Mouse (Mus musculus) layer of hippocampus, adult 2 months (tissue): Measurements from ENCODE around the gene Dyrk2. TPM values are rescaled to one million over a fixed set of nuclear protein-coding genes. Genes with fewer than 3 reads are reported as not detected.

ENCODE experiments used
- DNase-seq, 2 experiments: peaks; one replicate each; pipeline ENCODE4 v3.0.0; 2022; ENCODE audit warnings: low spot score in 2 of 2
- H3K27ac ChIP-seq: fragments of 200-600 bp; 2 replicates; pipeline ENCODE4 v1.8.1; 2022
- H3K4me3 ChIP-seq: fragments of 200-600 bp; 2 replicates; pipeline ENCODE4 v1.8.1; 2022; ENCODE audit warnings: mild to moderate bottlenecking
- CTCF ChIP-seq: fragments of 200-600 bp; conservative IDR thresholded peaks from 2 replicates; pipeline ENCODE4 v1.8.1; 2022; ENCODE audit warnings: antibody characterized with exemption, mild to moderate bottlenecking, moderate library complexity
- total RNA-seq, 2 experiments: library from RNA; stranded (reverse); gene quantifications; 2 replicates each; pipeline ENCODE4 v1.2.3; 2021

The Dyrk2 gene
- total RNA-seq, 2 experiments from 2014 or later: 47.0 to 55.7 TPM

DNA sequence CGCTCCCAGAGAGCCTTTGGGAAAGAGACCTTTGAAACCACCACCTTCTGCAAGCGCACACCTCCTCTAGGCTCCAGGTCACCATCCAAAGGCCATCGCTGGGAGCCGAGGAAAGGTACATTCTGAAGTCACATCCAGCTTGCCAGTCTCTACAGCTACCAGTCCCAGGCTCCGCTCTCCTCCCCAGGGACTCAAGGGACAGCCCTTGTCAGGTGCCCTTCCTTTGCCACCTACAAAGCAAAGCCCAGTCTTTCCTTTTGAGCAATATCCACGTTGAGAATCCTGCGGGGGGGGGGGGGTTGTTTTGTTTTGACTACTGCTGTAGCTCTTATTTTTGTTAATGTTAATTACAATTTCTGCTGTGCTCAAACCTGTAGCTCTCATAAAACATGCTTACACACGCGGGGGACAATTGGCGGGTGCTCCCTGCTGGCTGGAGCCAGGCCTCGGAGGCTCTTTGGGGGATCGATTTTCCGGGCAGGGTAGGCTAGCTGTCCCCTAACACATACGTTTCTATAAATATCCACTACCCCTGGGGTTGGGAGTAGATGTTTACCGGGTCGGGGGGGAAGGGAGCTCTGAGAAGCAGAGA, 2.6 kb downstream of the Dyrk2 start:
- no peak for TF ChIP-seq CTCF
- no peak for DNase-seq
- Histone ChIP-seq H3K4me3 (peak overlapping the region; percentile 74), H3K27ac (peak overlapping the region; percentile 97)

- DNase-seq: no peak
- TF ChIP-seq CTCF: no peak
Measured at GRCm38 (mm10) chr10:118864976-118865375, 5.0 kb downstream of the Dyrk2 start.

GRCm38 (mm10) chr10:118863611-118864010, 6.4 kb downstream of the Dyrk2 start:
- Histone ChIP-seq H3K4me3 (no peak overlapping the region; the same call in 1 of the 2 replicates), H3K27ac (no peak overlapping the region)
- no peak for DNase-seq
- TF ChIP-seq CTCF: no peak

More at GRCm38 (mm10) chr10:118864976-118865375, 5.0 kb downstream of the Dyrk2 start:
- Histone ChIP-seq H3K4me3 (no peak overlapping the region; the same call in 1 of the 2 replicates), H3K27ac (no peak overlapping the region)

DNA sequence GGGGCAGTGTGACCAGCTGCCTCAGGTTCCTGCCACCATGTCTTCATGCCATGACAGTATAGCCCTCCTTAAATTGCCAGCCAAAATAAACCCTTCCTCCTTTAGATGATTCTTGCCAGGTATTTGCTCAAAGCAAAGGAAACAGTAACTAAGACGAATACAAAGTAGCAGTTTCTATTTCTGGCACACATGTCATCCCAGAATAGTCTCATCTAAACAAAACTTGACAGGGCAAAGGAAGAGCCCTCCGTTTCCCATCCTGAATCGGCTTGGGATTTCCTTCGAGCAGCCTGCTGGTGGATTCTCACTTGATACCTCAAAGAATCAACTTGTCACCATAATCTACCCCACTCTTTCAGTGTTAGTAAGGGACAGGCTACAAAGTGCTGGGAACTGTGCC, 7.8 kb downstream of the Dyrk2 start:
- DNase-seq: no peak
- no peak for TF ChIP-seq CTCF
- no peak overlapping the region for H3K27ac ChIP-seq
- H3K4me3 ChIP-seq: no peak overlapping the region

DNA sequence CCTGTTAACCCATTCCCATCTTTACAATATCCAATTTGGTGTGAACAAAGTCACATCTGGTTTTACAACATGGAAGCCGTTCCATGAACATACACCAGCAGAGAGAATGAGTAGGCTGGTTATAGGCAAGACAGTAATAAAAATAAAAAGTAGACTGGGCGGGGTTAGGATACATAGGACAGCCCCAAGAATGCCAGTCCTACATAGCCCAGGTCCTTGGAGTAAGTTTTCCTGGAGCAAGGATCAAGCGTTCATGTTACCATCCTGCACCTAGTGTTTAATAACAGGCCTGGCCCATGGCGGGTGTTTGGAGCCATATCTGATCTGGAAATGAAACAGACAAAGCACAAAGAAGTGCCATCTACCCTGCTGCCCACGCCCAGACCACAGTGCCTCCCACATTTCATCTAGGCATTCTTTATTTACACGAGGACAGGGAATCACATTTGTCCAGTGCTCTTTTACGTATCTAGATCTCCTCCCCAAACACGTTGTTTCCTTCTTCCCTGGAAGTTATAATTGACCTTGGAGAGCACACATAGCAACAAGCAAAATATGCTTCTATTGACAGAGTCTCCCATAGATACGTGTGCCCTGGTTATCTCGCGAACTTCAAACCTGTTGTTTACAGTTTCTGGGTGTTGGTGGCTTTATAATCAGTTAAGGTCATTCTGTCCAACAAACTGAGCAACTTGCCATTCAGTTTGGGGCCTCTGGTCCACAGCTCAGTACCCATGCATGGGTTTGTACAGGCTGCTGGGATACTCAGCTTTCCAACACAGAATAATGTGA, 8.6 kb downstream of the Dyrk2 start:
- Histone ChIP-seq H3K27ac (no peak overlapping the region), H3K4me3 (no peak overlapping the region)
- no peak for DNase-seq
- TF ChIP-seq CTCF: no peak

DNA sequence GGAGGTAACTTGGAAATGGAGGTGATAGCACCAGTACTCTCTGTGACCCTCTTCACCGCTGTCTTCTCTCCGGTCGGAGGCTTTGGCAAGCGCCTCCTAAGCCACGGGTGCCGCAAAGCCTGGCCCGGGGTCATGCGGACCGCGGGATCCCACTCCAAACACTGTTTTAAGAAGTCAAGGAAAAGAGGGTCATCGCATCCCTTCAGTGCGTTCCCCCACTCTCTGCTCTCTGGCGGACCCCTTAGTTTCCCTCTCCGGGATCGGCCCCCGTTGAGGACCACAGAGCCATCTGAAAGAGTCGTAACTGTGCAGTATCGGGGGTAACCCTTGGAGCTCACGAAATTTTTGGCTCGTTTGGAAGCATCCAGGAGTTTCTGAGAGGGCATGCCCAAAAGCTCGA, 10.4 kb downstream of the Dyrk2 start:
- no peak for TF ChIP-seq CTCF
- DNase-seq: no peak
- no peak overlapping the region for H3K27ac ChIP-seq
- H3K4me3 ChIP-seq: no peak overlapping the region

DNA sequence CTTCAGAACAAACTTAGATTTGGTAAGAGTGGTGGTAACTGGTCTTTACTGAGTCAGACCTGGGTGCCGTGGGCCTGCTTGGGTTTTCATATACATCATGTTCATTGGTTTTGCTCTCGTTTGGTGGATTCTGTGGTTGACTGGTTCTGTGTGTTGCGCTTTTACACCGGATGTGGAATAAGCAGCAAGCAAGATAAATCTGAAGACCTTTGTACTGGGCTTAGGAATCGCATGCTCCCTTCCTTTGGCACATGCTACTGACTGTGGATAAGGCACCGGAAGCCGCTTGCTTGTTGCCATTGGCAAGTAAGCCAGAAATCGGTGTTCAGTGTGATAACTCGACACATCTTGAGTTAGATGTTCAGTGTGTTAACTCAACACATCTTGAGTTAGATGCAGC, 15.4 kb downstream of the Dyrk2 start:
- Histone ChIP-seq H3K27ac (no peak overlapping the region), H3K4me3 (no peak overlapping the region)
- TF ChIP-seq CTCF: no peak
- no peak for DNase-seq

DNA sequence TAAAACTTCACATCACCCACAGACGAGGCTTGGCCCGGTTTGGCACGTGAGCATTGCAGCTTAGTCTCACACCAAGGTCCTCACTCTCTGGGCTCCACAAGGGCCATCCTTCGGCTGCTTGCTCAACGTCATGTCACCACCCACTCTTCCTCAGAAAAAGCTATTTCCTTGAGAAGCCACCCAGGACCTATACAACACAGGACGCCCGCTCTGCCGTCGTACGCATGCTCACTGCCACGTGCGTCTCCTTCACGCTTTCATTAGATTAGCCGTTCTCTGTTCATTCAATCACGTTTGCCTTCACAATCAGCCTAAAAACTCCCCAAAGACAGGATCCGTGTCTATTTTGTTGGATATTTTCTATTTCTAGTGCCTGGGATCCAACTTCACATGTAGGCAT, 17.5 kb downstream of the Dyrk2 start:
- Histone ChIP-seq H3K4me3 (no peak overlapping the region), H3K27ac (no peak overlapping the region)
- DNase-seq: no peak
- TF ChIP-seq CTCF: no peak

GRCm38 (mm10) chr10:118848501-118848900, 21.5 kb downstream of the Dyrk2 start:
- Histone ChIP-seq H3K4me3 (no peak overlapping the region), H3K27ac (no peak overlapping the region)
- no peak for DNase-seq
- no peak for TF ChIP-seq CTCF

DNA sequence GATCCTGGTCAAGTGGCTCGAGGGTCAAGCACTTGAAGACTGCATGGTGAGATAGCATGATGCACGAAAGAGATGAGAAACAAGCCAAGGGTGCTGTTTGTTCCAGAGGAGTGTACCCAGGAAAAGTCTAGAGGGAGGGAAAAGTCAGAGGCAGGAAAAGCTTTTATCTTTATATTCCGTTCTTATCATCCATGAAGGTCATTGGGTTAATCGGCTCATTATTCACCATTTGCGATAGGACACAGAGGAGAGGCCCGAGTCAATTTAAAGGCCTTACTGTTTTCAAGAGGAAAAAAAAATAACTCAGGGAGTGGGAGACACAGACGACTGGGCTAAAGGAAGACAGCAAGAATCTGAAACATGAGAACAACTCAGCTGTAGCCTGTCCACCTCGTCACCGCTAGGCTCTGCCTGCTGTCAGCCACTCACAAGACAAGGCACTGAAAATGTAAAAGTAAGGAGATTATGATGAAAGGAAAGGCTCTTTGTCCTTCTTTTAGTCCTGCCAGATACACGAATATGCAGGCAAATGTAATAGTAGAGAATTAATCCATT, 22.9 kb downstream of the Dyrk2 start:
- no peak for TF ChIP-seq CTCF
- no peak overlapping the region for H3K27ac ChIP-seq
- DNase-seq: no peak
- no peak overlapping the region for H3K4me3 ChIP-seq

- DNase-seq: no peak
- no peak overlapping the region for H3K4me3 ChIP-seq
- no peak overlapping the region for H3K27ac ChIP-seq
- TF ChIP-seq CTCF: no peak
Measured at GRCm38 (mm10) chr10:118840598-118840997, 29.4 kb downstream of the Dyrk2 start.

DNA sequence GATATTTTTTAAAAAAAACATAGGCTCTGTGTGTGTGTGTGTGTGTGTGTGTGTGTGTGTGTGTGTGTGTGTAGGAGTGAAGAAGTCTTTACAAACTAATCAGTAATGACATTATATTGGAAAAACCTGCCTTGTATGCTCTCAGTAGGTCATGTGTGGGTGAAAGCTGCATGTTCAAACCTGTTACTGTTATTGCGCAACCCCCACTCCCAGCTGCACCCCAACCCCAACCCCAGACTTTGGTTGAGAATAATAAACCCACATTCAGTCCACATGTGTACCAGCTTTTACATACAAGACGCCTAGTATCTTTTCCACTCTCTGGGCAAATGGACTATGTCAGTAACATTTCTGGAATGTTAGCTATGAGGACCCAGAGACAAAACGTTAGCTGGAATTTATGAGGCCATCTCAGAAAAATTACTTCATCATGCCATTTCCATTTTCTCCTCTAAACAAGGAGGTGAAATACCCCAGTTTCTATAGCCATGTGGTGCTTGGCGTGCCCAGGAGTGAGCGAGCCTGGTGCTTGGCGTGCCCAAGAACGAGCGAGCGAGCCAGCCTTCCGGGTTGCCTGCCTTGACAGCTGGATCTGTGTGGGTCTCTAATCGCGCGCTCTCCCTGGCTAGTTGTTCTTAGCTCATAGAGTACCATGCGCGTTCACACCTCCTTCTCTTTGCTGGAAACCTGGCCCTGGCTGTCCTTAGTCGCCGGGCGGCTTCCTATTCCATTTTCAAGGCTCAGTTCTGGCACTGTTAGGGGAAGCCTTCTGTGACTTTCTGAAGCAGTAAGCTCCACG, 30.5 kb downstream of the Dyrk2 start:
- DNase-seq: no peak
- H3K4me3 ChIP-seq: no peak overlapping the region; the same call in 1 of the 2 replicates
- H3K27ac ChIP-seq: no peak overlapping the region
- TF ChIP-seq CTCF: no peak

DNA sequence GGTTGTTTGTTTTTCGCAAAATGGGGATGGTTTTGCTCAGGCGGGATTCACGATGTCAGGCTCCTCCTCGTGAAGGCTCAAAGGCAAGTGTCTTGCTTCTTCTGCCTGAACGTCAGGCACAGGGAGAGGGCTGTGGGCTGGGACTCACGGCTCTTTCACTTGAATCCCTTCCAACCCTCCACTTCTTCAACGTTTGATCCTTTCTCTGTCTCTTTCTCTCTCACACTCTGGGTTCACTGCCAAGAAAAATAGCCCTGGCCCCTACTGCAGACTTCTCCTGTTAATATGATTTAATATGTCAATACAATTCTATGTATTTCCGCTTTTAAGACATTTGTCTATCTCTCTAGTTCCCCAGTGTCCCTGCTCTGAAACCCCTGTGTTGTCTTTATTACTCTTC, 32.4 kb downstream of the Dyrk2 start:
- TF ChIP-seq CTCF: no peak
- H3K4me3 ChIP-seq: no peak overlapping the region
- H3K27ac ChIP-seq: no peak overlapping the region
- DNase-seq: no peak
